Mouse (Mus musculus): ENCODE results near the gene Cenpm. TPM values are rescaled to one million over a fixed set of nuclear protein-coding genes. Genes with fewer than 3 reads are reported as not detected.

Gene Cenpm
- total and polyA plus RNA-seq, 2 experiments from 2014 or later: 15.0 to 23.0 TPM

DNA sequence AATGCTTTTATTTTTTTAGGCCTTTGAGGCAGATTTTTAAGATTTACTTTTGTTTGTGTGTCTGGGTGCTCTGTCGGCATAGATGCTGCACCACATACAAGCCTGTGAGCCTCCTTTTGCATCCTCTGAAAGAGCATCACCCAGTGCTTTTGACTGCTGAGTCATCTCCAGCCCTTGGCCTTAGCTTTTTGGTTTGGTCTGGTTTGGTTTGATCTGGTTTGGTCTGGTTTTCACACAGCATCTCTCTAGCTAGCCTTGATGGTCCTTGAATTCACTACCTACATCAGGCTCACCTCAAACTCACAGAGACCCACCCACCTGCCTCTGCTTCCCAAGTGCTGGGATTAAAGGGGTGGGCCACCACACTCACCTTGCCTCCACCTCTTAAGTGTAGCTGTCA is 56.6 kb downstream of the Cenpm start:
- WGBS: 79% methylated on average over 1 of the region's 1 CpGs
- 0 out of 2 replicates have a peak overlapping the region, but pooled peaks have one; percentile 32 for H3K27ac ChIP-seq
- H3K4me3 ChIP-seq (ENCODE audit: low read length): no peak overlapping the region
- H3K9me3 ChIP-seq (ENCODE audit: low read length): no peaks in the 10 kb centered on the region
- H3K27me3 ChIP-seq (ENCODE audit: insufficient read depth, low read length): no peaks in the 10 kb centered on the region
- peaks cover 54% of the 10 kb centered on the region for H3K36me3 ChIP-seq (ENCODE audit: insufficient read depth, low read length)
- H3K4me1 ChIP-seq (ENCODE audit: insufficient read depth, low read length): no peaks in the 10 kb centered on the region
- DNase-seq (ENCODE audit: low spot score) (no peak), ATAC-seq (no peak)
- TF ChIP-seq CTCF (IDR thresholded peaks at IDR 0.05; ENCODE audit: low read depth): no peak
- no peak overlapping the region for H3K4me2 ChIP-seq (ENCODE audit: low read depth, low read length)
- no peak overlapping the region for H3K9ac ChIP-seq (replicated peaks; ENCODE audit: low read length)

DNA sequence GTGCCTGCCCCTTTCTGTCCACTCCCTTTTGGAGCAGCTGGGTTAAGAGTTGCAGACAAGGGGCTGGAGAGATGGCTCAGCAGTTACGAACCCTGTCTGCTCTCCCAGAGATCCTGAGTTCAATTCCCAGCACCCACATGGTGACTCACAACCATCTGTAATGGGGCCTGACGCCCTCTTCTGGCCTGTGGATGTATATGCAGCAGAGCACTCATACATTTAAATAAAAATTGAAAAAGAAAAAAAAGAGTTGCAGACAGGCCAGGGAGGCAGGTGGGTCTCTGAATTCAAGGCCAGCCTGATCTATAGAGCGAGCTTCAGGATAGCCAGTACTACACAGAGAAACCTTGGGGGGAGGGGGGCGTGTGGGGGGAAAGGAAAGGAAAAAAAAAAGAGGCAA is 57.1 kb downstream of the Cenpm start:
- TF ChIP-seq CTCF (IDR thresholded peaks at IDR 0.05; ENCODE audit: low read depth): no peak; the same call in 1 of the 2 replicates
- Histone ChIP-seq H3K9ac (replicated peaks; ENCODE audit: low read length) (no peak overlapping the region), H3K36me3 (ENCODE audit: insufficient read depth, low read length) (peaks cover 55% of the 10 kb centered on the region), H3K4me2 (ENCODE audit: low read depth, low read length) (no peak overlapping the region), H3K9me3 (ENCODE audit: low read length) (no peaks in the 10 kb centered on the region), H3K4me1 (ENCODE audit: insufficient read depth, low read length) (no peaks in the 10 kb centered on the region), H3K27ac (no peak overlapping the region), H3K27me3 (ENCODE audit: insufficient read depth, low read length) (no peaks in the 10 kb centered on the region), H3K4me3 (ENCODE audit: low read length) (no peak overlapping the region)
- DNase-seq (ENCODE audit: low spot score) (no peak), ATAC-seq (no peak)
- WGBS: 90% methylated on average over 4 of the region's 4 CpGs

DNA sequence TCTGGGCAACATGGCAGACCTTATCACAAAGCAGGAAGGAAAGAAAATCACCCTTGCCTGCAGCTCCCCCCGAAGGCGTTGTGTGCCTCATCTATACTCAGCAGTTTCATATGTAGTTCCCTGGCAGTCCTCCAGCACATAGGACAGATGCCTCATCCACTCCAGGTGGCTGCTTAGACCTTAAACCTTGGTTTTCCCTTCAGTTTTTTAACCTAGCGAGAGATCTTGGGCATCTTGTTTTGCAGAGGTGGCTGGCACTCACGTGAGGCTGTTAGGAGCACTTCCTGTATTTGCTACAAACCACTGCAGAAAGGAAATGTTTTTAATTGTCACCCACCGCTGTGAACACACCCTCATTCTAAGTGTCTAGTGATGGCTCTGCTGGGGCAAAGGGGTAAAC is 57.6 kb downstream of the Cenpm start:
- no peak overlapping the region for H3K27ac ChIP-seq
- 86% methylated on average over 5 of the region's 5 CpGs for WGBS
- no peak overlapping the region for H3K4me2 ChIP-seq (ENCODE audit: low read depth, low read length)
- H3K9ac ChIP-seq (replicated peaks; ENCODE audit: low read length): no peak overlapping the region
- no peaks in the 10 kb centered on the region for H3K4me1 ChIP-seq (ENCODE audit: insufficient read depth, low read length)
- H3K4me3 ChIP-seq (ENCODE audit: low read length): no peak overlapping the region
- no peaks in the 10 kb centered on the region for H3K9me3 ChIP-seq (ENCODE audit: low read length)
- DNase-seq (ENCODE audit: low spot score) (no peak), ATAC-seq (no peak)
- H3K27me3 ChIP-seq (ENCODE audit: insufficient read depth, low read length): no peaks in the 10 kb centered on the region
- peaks cover 55% of the 10 kb centered on the region for H3K36me3 ChIP-seq (ENCODE audit: insufficient read depth, low read length)
- 0 out of 2 replicates have a peak, but pooled peaks have one; percentile 3 for TF ChIP-seq CTCF (IDR thresholded peaks at IDR 0.05; ENCODE audit: low read depth)

DNA sequence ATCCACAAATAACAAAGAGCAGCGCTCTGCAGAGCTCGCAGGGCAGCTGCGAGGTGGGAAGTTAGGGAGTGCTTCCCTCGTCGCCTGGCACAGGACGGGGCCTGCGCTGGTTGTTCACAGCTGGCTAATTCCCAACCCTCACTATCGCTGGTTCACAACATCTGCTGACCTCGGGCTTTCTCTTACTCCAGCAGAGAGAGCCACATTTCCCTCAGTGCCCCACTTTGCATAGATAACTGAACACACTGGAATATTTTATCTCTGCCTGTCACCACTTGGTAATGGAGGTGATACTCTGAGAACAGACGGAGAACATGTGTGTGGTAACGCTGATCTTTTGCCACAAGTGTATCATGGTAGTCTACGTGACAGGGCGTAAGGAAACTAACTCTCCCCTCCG is 58.4 kb downstream of the Cenpm start:
- H3K9me3 ChIP-seq (ENCODE audit: low read length): no peaks in the 10 kb centered on the region
- H3K4me2 ChIP-seq (ENCODE audit: low read depth, low read length): no peak overlapping the region
- peaks cover 55% of the 10 kb centered on the region for H3K36me3 ChIP-seq (ENCODE audit: insufficient read depth, low read length)
- H3K27me3 ChIP-seq (ENCODE audit: insufficient read depth, low read length): no peaks in the 10 kb centered on the region
- ATAC-seq (no peak), DNase-seq (ENCODE audit: low spot score) (no peak)
- no peak overlapping the region for H3K27ac ChIP-seq
- no peak for TF ChIP-seq CTCF (IDR thresholded peaks at IDR 0.05; ENCODE audit: low read depth)
- no peaks in the 10 kb centered on the region for H3K4me1 ChIP-seq (ENCODE audit: insufficient read depth, low read length)
- no peak overlapping the region for H3K4me3 ChIP-seq (ENCODE audit: low read length)
- H3K9ac ChIP-seq (replicated peaks; ENCODE audit: low read length): no peak overlapping the region
- 77% methylated on average over 14 of the region's 14 CpGs for WGBS

DNA sequence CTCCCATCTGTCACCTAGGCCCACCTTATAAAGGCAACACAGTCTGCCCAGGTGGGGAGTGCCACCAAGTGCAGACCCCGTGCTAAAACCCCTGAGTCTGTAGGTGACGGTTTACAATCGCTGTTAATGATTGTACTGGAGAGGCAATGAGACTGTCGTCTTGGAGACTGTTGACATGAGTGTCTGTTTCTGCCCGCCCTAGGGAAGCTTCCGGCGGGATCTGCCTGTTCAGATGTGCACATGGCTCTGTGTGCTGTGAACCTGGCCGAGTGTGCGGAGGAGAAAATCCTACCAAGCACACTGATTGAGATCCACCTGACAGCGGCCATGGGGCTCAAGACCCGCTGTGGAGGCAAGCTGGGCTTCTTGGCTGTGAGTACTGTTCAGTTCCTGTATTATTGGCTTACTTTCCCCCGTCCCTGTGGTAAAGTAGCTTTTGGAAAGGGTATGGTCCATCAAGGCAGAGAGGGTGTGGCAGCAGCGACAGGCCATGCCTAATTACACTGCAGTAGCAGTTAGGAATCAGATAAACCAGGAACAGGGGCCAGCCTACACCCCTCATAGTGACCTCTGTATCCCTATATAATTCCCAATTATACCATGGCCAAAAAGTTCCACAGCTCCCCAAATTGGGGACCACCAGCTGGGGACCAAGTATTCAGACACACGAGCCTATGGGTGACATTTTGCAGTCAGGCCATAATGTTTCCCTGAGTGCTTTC is 59.3 kb downstream of the Cenpm start:
- Histone ChIP-seq H3K36me3 (ENCODE audit: insufficient read depth, low read length) (peaks cover 63% of the 10 kb centered on the region), H3K9me3 (ENCODE audit: low read length) (no peaks in the 10 kb centered on the region), H3K27me3 (ENCODE audit: insufficient read depth, low read length) (no peaks in the 10 kb centered on the region), H3K9ac (replicated peaks; ENCODE audit: low read length) (no peak overlapping the region), H3K4me2 (ENCODE audit: low read depth, low read length) (no peak overlapping the region), H3K4me3 (ENCODE audit: low read length) (no peak overlapping the region), H3K27ac (peak overlapping the region; percentile 11; the same call in 1 of the 2 replicates), H3K4me1 (ENCODE audit: insufficient read depth, low read length) (no peaks in the 10 kb centered on the region)
- no peak for TF ChIP-seq CTCF (IDR thresholded peaks at IDR 0.05; ENCODE audit: low read depth)
- no peak for ATAC-seq
- DNase-seq (ENCODE audit: low spot score): no peak
- WGBS: 79% methylated on average over 14 of the region's 14 CpGs

DNA sequence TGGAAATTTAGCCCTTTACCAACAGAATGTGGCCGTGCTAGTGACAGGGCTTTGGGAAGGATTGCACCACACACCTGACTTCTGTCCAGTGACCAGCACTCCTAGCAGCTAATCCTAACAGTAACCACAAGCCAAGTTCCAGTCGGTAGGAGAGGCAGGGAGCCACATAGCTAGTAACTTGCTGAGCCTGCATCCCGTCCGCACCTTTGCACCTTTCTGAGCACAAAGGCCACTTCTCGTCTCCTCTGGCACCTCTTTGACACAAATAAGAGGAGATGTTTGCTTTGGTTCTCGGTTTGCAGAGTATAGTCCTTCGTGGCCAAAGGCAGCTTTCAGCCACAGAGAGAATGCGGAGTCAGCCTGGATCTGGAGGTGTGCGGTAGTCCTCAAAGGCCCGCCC is 59.9 kb downstream of the Cenpm start:
- no peaks in the 10 kb centered on the region for H3K9me3 ChIP-seq (ENCODE audit: low read length)
- H3K4me3 ChIP-seq (ENCODE audit: low read length): no peak overlapping the region
- no peaks in the 10 kb centered on the region for H3K27me3 ChIP-seq (ENCODE audit: insufficient read depth, low read length)
- no peak for DNase-seq (ENCODE audit: low spot score)
- H3K36me3 ChIP-seq (ENCODE audit: insufficient read depth, low read length): peaks cover 68% of the 10 kb centered on the region
- no peak for TF ChIP-seq CTCF (IDR thresholded peaks at IDR 0.05; ENCODE audit: low read depth)
- H3K4me2 ChIP-seq (ENCODE audit: low read depth, low read length): no peak overlapping the region
- H3K27ac ChIP-seq: peak overlapping the region; percentile 11; the same call in 1 of the 2 replicates
- 87% methylated on average over 10 of the region's 10 CpGs for WGBS
- no peak overlapping the region for H3K9ac ChIP-seq (replicated peaks; ENCODE audit: low read length)
- H3K4me1 ChIP-seq (ENCODE audit: insufficient read depth, low read length): no peaks in the 10 kb centered on the region
- no peak for ATAC-seq

DNA sequence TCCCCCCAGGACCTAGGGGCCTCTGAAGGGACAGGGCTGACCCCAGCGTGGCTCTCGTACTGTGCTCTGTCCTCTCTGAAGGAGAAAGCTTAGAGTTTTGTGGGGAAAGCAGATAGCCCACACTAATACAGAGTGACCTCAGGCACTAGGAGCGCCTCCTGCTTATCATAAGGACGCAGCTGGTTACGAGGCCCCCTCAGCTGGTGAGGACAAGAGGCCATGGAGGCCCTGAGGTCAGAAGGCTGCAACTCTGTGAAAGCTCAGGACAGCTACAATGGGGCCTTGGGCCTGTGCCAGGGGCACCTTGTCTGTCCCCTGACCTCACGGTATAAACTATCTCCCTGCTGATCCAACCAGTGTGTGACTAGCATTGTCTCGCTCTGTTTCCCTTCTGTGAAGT is 60.4 kb downstream of the Cenpm start:
- DNase-seq (ENCODE audit: low spot score): no peak
- Histone ChIP-seq H3K36me3 (ENCODE audit: insufficient read depth, low read length) (peaks cover 73% of the 10 kb centered on the region), H3K4me3 (ENCODE audit: low read length) (no peak overlapping the region), H3K4me1 (ENCODE audit: insufficient read depth, low read length) (no peaks in the 10 kb centered on the region), H3K9me3 (ENCODE audit: low read length) (no peaks in the 10 kb centered on the region), H3K27me3 (ENCODE audit: insufficient read depth, low read length) (no peaks in the 10 kb centered on the region), H3K9ac (replicated peaks; ENCODE audit: low read length) (no peak overlapping the region), H3K27ac (no peak overlapping the region), H3K4me2 (ENCODE audit: low read depth, low read length) (no peak overlapping the region)
- WGBS: 73% methylated on average over 7 of the region's 7 CpGs
- TF ChIP-seq CTCF (IDR thresholded peaks at IDR 0.05; ENCODE audit: low read depth): no peak
- no peak for ATAC-seq

MicroRNAs within 50 kb of the gene (microRNA counts, 519-probe panel; counts per million panel counts)
- microRNA mmu-miR-33: 2,543 counts per million, percentile 38 among the panel's probes with 10 or more counts

Small RNA genes lying within 50 kb of the gene (microRNA-seq; reads per million reads assigned to microRNA genes)
- 186 to 260 reads per million in 2 experiments for gene Mir33

Other genes with a start within 250 kb of the Cenpm start
- gene Desi1, start 210.9 kb downstream of the Cenpm start, total RNA-seq (2014; rRNA removed): 29.9 and 32.1 TPM in 2 replicates
- gene Desi1, start 210.9 kb downstream of the Cenpm start, polyA plus RNA-seq (2015; fragmentation: Nextera tagmentation; extraction: Ambion mirVana): 44.1 and 45.3 TPM in 2 replicates
- gene Snu13, start 197.2 kb downstream of the Cenpm start, total RNA-seq (2014; rRNA removed): 222 and 236 TPM in 2 replicates
- gene Snu13, start 197.2 kb downstream of the Cenpm start, polyA plus RNA-seq (2015; fragmentation: Nextera tagmentation; extraction: Ambion mirVana): 249 and 255 TPM in 2 replicates
- gene 4930407I10Rik, start 185.6 kb downstream of the Cenpm start, total RNA-seq (2014; rRNA removed): not detected in 2 replicates
- not detected in 2 replicates for gene 4930407I10Rik, start 185.6 kb downstream of the Cenpm start, polyA plus RNA-seq (2015; fragmentation: Nextera tagmentation; extraction: Ambion mirVana)
- 0.21 TPM in 1 of 2 replicates, not detected in the other for gene Mei1, start 174.8 kb downstream of the Cenpm start, total RNA-seq (2014; rRNA removed)
- gene Mei1, start 174.8 kb downstream of the Cenpm start, polyA plus RNA-seq (2015; fragmentation: Nextera tagmentation; extraction: Ambion mirVana): 0.11 and 0.24 TPM in 2 replicates
- gene Ccdc134, start 116.8 kb downstream of the Cenpm start, total RNA-seq (2014; rRNA removed): 15.5 and 16.0 TPM in 2 replicates
- gene Ccdc134, start 116.8 kb downstream of the Cenpm start, polyA plus RNA-seq (2015; fragmentation: Nextera tagmentation; extraction: Ambion mirVana): 6.4 and 8.4 TPM in 2 replicates
- gene Srebf2, start 97.6 kb downstream of the Cenpm start, total RNA-seq (2014; rRNA removed): 256 and 266 TPM in 2 replicates
- gene Srebf2, start 97.6 kb downstream of the Cenpm start, polyA plus RNA-seq (2015; fragmentation: Nextera tagmentation; extraction: Ambion mirVana): 139 and 145 TPM in 2 replicates
- gene Shisa8, start 31.9 kb downstream of the Cenpm start, total RNA-seq (2014; rRNA removed): 34.7 and 36.0 TPM in 2 replicates
- 7.5 and 9.2 TPM in 2 replicates for gene Shisa8, start 31.9 kb downstream of the Cenpm start, polyA plus RNA-seq (2015; fragmentation: Nextera tagmentation; extraction: Ambion mirVana)
- 0.29 and 5.6 TPM in 2 replicates for gene Tnfrsf13c, start 20.4 kb downstream of the Cenpm start, total RNA-seq (2014; rRNA removed)
- 0.34 and 0.42 TPM in 2 replicates for gene Tnfrsf13c, start 20.4 kb downstream of the Cenpm start, polyA plus RNA-seq (2015; fragmentation: Nextera tagmentation; extraction: Ambion mirVana)
- 116 and 127 TPM in 2 replicates for gene 1500009C09Rik, start 7.6 kb upstream of the Cenpm start, total RNA-seq (2014; rRNA removed)
- 12.5 and 13.9 TPM in 2 replicates for gene 1500009C09Rik, start 7.6 kb upstream of the Cenpm start, polyA plus RNA-seq (2015; fragmentation: Nextera tagmentation; extraction: Ambion mirVana)
- 393 and 404 TPM in 2 replicates for gene Sept3, start 30.1 kb upstream of the Cenpm start, total RNA-seq (2014; rRNA removed)
- gene Sept3, start 30.1 kb upstream of the Cenpm start, polyA plus RNA-seq (2015; fragmentation: Nextera tagmentation; extraction: Ambion mirVana): 299 and 320 TPM in 2 replicates
- 1.4 TPM in 1 of 2 replicates, not detected in the other for gene Wbp2nl, start 54.2 kb upstream of the Cenpm start, total RNA-seq (2014; rRNA removed)
- 0.36 TPM in 1 of 2 replicates, not detected in the other for gene Wbp2nl, start 54.2 kb upstream of the Cenpm start, polyA plus RNA-seq (2015; fragmentation: Nextera tagmentation; extraction: Ambion mirVana)
- gene Naga, start 94.2 kb upstream of the Cenpm start, total RNA-seq (2014; rRNA removed): 41.6 and 51.1 TPM in 2 replicates
- 36.9 and 37.2 TPM in 2 replicates for gene Naga, start 94.2 kb upstream of the Cenpm start, polyA plus RNA-seq (2015; fragmentation: Nextera tagmentation; extraction: Ambion mirVana)
- 0.93 and 1.2 TPM in 2 replicates for gene Pheta2, start 94.2 kb upstream of the Cenpm start, total RNA-seq (2014; rRNA removed)
- 1.3 and 1.4 TPM in 2 replicates for gene Pheta2, start 94.2 kb upstream of the Cenpm start, polyA plus RNA-seq (2015; fragmentation: Nextera tagmentation; extraction: Ambion mirVana)
- 288 and 293 TPM in 2 replicates for gene Smdt1, start 94.2 kb upstream of the Cenpm start, total RNA-seq (2014; rRNA removed)
- 392 and 401 TPM in 2 replicates for gene Smdt1, start 94.2 kb upstream of the Cenpm start, polyA plus RNA-seq (2015; fragmentation: Nextera tagmentation; extraction: Ambion mirVana)
- gene Ndufa6, start 109.6 kb upstream of the Cenpm start, total RNA-seq (2014; rRNA removed): 194 and 224 TPM in 2 replicates
- gene Ndufa6, start 109.6 kb upstream of the Cenpm start, polyA plus RNA-seq (2015; fragmentation: Nextera tagmentation; extraction: Ambion mirVana): 511 and 516 TPM in 2 replicates
- gene Cyp2d22, start 135.5 kb upstream of the Cenpm start, total RNA-seq (2014; rRNA removed): 3.6 and 6.1 TPM in 2 replicates
- gene Cyp2d22, start 135.5 kb upstream of the Cenpm start, polyA plus RNA-seq (2015; fragmentation: Nextera tagmentation; extraction: Ambion mirVana): 3.7 and 5.1 TPM in 2 replicates
- not detected in 2 replicates for gene Cyp2d11, start 149.3 kb upstream of the Cenpm start, total RNA-seq (2014; rRNA removed)
- not detected in 2 replicates for gene Cyp2d11, start 149.3 kb upstream of the Cenpm start, polyA plus RNA-seq (2015; fragmentation: Nextera tagmentation; extraction: Ambion mirVana)
- gene Cyp2d10, start 162.4 kb upstream of the Cenpm start, total RNA-seq (2014; rRNA removed): not detected in 2 replicates
- gene Cyp2d10, start 162.4 kb upstream of the Cenpm start, polyA plus RNA-seq (2015; fragmentation: Nextera tagmentation; extraction: Ambion mirVana): not detected in 2 replicates
- gene Cyp2d9, start 188.7 kb upstream of the Cenpm start, total RNA-seq (2014; rRNA removed): not detected in 2 replicates
- not detected in 2 replicates for gene Cyp2d9, start 188.7 kb upstream of the Cenpm start, polyA plus RNA-seq (2015; fragmentation: Nextera tagmentation; extraction: Ambion mirVana)